Mouse (Mus musculus) neural tube, embryonic 13.5 days (tissue): ENCODE data around the gene Gzmk. TPM values are rescaled to one million over a fixed set of nuclear protein-coding genes. Genes with fewer than 3 reads are reported as not detected.

ENCODE experiments used
- ATAC-seq: fragments of 200-750 bp; cut with Nextera tagmentation; 2 replicates; pipeline ENCODE4 v1.8.0; 2017; ENCODE audit warnings: low read depth, mild to moderate bottlenecking, moderate TSS enrichment, moderate library complexity
- H3K27ac ChIP-seq: fragments of 300-500 bp; sonication (generic); replicated peaks from 2 replicates; pipeline ENCODE4 v1.5.1; 2015; ENCODE audit warnings: moderate library complexity, mild to moderate bottlenecking, inconsistent platforms
- H3K27me3 ChIP-seq: fragments of 300-500 bp; sonication (generic); 2 replicates; pipeline ENCODE4 v1.6.1; 2015; ENCODE audit warnings: mild to moderate bottlenecking, inconsistent platforms
- H3K36me3 ChIP-seq: fragments of 300-500 bp; sonication (generic); 2 replicates; pipeline ENCODE4 v1.6.1; 2015; ENCODE audit warnings: mild to moderate bottlenecking, inconsistent platforms
- H3K4me1 ChIP-seq: fragments of 300-500 bp; sonication (generic); replicated peaks from 2 replicates; pipeline ENCODE4 v1.6.1; 2015; ENCODE audit warnings: inconsistent platforms
- H3K4me2 ChIP-seq: fragments of 300-500 bp; sonication (generic); 2 replicates; pipeline ENCODE4 v1.6.1; 2015; ENCODE audit warnings: inconsistent platforms, mild to moderate bottlenecking, moderate library complexity
- H3K4me3 ChIP-seq: fragments of 300-500 bp; sonication (generic); 2 replicates; pipeline ENCODE4 v1.5.1; 2015; ENCODE audit warnings: mild to moderate bottlenecking, inconsistent platforms
- H3K9ac ChIP-seq: fragments of 300-500 bp; sonication (generic); 2 replicates; pipeline ENCODE4 v1.6.1; 2015; ENCODE audit warnings: moderate library complexity, mild to moderate bottlenecking, inconsistent platforms
- H3K9me3 ChIP-seq: fragments of 300-500 bp; sonication (generic); 2 replicates; pipeline ENCODE4 v1.6.1; 2016; ENCODE audit warnings: inconsistent platforms
- WGBS: fragments of 180-500 bp; shearing (Covaris S2); methylation state at CpG from one replicate; pipeline ENCODE4 v1.1.7; 2015; 5-methylcytosine and 5-hydroxymethylcytosine counted together
- polyA plus RNA-seq: library from polyadenylated mRNA; unstranded; fragments of >200 nt; fragmentation: Nextera tagmentation; extraction: Ambion mirVana; gene quantifications from 2 replicates; pipeline ENCODE4 v1.2.1, GENCODE M21; 2015

Gzmk gene
- polyA plus RNA-seq, 1 experiment from 2014 or later: not detected

DNA sequence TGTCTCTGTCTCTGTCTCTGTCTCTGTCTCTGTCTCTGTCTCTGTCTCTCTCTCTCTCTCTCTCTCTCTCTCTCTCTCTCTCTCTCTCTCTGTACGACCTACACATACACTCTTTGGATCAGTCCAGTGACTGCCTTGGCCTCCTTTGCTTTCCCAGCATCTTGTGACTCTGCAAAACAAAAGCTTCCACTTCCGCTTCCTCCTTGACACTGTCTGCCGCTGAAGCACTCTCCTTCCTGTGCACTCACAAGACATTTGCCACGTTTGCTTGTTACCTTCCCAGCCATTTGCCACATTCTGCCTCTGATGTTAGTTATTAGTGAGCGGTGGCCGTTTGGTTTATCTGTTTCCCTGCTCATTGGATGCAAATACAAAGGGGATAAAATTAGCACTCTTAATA, 16.4 kb upstream of the Gzmk start:
- Histone ChIP-seq H3K4me3 (no peak overlapping the region), H3K27ac (no peak overlapping the region), H3K9ac (no peak overlapping the region), H3K27me3 (no peaks in the 10 kb centered on the region), H3K4me1 (no peaks in the 10 kb centered on the region), H3K9me3 (no peaks in the 10 kb centered on the region), H3K4me2 (no peak overlapping the region), H3K36me3 (no peaks in the 10 kb centered on the region)
- no peak for ATAC-seq
- WGBS: 67% methylated on average over 6 of the region's 6 CpGs

DNA sequence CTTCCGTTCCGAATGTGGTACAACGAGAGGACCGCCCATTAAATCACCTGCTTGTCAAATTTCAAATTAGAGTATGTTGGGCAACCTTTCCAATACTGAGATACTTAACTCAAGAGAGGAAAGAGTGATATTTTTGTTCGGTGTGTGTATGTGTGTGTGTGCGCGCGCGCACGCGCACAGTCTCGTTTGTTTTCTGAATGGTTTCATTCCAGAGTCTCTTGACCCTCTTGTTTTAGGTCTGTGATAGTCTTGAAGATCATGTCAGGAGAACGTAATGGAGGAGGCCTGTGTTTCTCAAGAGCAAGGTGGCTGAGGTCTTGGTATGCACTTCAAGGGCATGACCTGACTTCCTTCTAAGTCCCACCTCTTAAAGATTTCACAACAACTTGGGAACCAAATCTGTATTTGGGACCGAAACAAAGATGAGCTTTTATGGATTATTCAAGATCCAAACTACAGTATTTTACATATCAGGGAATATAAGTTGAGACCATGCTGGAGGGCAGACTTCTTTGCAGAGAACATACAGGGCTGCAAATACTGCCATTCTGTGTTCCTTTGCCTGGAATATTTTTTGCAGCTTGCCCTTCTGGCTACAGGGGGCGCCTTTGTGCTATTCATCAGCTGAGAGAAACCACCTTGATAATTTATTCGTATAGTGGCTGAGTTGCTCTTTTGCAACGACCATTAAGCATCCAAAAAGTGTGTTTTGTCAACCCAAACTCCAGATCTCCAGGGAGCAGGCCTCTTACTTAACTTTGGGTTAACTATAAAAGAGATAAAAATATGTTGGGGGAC, 2.2 kb upstream of the Gzmk start:
- no peaks in the 10 kb centered on the region for H3K9me3 ChIP-seq
- H3K4me1 ChIP-seq: peaks cover 14% of the 10 kb centered on the region
- no peak overlapping the region for H3K4me2 ChIP-seq
- H3K36me3 ChIP-seq: no peaks in the 10 kb centered on the region
- no peak overlapping the region for H3K4me3 ChIP-seq
- WGBS: 88% methylated on average over 17 of the region's 17 CpGs
- no peak overlapping the region for H3K9ac ChIP-seq
- no peak for ATAC-seq
- H3K27me3 ChIP-seq: no peaks in the 10 kb centered on the region
- no peak overlapping the region for H3K27ac ChIP-seq

DNA sequence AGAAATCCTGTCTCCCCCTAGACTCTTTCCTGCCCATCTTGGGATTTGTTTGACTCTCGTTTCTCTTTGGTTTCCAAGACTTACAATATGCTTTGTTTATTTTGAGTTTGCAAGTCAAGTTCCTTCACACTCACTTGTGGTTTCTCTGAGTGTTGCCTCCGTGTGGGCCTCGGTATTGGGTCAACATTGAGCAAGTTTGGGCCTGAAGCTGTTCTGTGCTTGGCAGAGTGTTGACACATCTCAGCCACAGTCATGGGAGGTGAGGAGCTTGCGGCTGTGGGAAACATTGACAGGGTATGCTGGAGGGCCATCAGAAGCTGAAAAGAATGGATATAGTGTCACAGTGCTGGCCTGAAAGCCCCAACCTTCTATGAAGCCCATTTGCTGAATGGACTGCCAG, 1.4 kb upstream of the Gzmk start:
- Histone ChIP-seq H3K4me3 (no peak overlapping the region), H3K27ac (no peak overlapping the region), H3K4me1 (peaks cover 14% of the 10 kb centered on the region), H3K36me3 (no peaks in the 10 kb centered on the region), H3K9ac (no peak overlapping the region), H3K4me2 (no peak overlapping the region), H3K9me3 (no peaks in the 10 kb centered on the region), H3K27me3 (no peaks in the 10 kb centered on the region)
- ATAC-seq: no peak
- WGBS: 92% methylated on average over 4 of the region's 4 CpGs

DNA sequence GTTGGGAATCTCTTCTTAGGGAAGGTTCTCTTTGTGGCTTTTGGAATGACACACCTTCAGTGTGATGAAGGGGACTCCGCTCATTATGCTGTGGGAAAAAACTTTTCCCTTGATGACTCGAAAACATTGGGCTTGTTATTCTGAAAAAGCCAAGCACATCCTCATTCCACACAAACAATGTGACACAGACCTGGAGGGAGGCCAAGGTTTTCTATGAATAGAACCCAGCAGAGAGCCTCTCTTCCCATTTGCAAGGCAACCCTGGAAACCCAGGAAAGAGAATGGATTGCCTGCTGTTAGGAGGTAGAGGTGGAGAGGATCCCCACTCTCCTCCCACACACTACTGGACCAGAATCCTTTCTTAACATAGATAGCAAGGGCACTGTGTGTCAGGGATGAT, 1.6 kb downstream of the Gzmk start:
- ATAC-seq: peak; percentile 62
- H3K27ac ChIP-seq: peak overlapping the region; percentile 61; the same call in 1 of the 2 replicates
- H3K36me3 ChIP-seq: no peaks in the 10 kb centered on the region
- H3K9me3 ChIP-seq: no peaks in the 10 kb centered on the region
- H3K27me3 ChIP-seq: no peaks in the 10 kb centered on the region
- no peak overlapping the region for H3K4me3 ChIP-seq
- peak overlapping the region; percentile 28 for H3K4me2 ChIP-seq
- WGBS: 12% methylated on average over 2 of the region's 2 CpGs
- peaks cover 14% of the 10 kb centered on the region for H3K4me1 ChIP-seq
- H3K9ac ChIP-seq: no peak overlapping the region

DNA sequence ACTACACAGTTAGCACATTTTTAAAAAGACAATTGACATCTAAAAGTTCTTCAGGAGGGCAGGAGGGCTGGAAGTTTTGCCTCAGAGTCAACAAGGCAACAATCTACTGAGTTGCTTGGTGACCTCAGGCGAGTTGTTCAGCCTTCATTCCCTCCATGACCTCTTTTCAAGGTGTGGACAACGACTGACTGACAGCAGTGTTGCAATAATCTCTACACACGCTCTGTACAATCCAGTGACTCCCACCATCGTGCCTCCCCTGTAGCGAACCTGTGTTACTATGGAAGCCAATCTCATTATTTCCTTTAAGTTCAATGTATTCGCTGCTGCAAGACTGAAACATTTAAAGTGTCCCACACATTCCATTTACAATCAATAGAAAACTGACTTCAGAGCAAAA, 3.9 kb downstream of the Gzmk start:
- no peak overlapping the region for H3K4me3 ChIP-seq
- H3K36me3 ChIP-seq: no peaks in the 10 kb centered on the region
- WGBS: 84% methylated on average over 6 of the region's 6 CpGs
- no peaks in the 10 kb centered on the region for H3K9me3 ChIP-seq
- H3K27ac ChIP-seq: no peak overlapping the region
- no peak for ATAC-seq
- no peaks in the 10 kb centered on the region for H3K27me3 ChIP-seq
- H3K9ac ChIP-seq: no peak overlapping the region
- no peak overlapping the region for H3K4me2 ChIP-seq
- peaks cover 14% of the 10 kb centered on the region for H3K4me1 ChIP-seq

DNA sequence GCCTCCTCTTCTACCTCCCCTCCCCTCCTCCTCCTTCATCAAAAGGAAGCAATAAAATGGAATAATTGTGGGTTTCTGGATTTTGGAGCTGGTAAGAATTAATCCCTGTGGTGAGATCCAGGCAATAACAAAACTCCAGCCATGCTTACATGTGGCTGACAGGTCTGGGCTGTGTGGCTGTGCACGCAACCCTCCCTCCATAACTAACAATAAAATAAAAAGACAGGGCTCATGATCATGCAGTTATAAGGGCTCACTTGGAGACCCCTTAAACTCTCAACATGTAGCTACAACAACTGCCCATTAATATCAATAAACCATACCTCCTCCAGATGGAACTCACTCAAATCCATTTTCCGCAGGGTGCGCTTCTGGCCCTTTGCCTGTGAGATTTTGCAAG, 11.8 kb downstream of the Gzmk start:
- ATAC-seq: no peak
- Histone ChIP-seq H3K4me1 (no peaks in the 10 kb centered on the region; the same call in 1 of the 2 replicates), H3K36me3 (no peaks in the 10 kb centered on the region), H3K27ac (no peak overlapping the region), H3K27me3 (0 out of 2 replicates have a peak, but pooled peaks cover 8% of the 10 kb centered on the region), H3K4me2 (no peak overlapping the region), H3K4me3 (no peak overlapping the region), H3K9me3 (no peaks in the 10 kb centered on the region), H3K9ac (no peak overlapping the region)
- 87% methylated on average over 3 of the region's 3 CpGs for WGBS

DNA sequence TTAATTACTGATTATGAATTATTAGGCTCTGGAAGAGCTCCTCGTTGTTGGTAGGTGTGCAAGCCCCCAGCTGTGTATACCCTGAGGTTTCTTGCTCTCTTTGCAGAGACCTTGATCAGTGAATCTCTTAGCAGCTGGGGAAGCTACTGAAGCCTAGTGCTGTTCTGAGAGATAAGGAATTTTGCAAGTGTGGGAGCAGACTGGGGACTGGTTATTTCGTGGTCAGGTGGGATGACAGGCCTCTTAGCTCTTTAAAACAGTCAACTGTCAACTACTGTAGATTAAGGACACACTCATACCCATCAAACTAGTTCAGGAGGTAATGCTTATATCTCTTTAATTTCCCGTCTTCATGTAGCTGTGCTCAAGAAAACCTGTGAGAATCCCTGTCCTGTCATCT, 13.3 kb downstream of the Gzmk start:
- no peaks in the 10 kb centered on the region; the same call in 1 of the 2 replicates for H3K4me1 ChIP-seq
- H3K9ac ChIP-seq: no peak overlapping the region
- H3K27me3 ChIP-seq: 0 out of 2 replicates have a peak, but pooled peaks cover 8% of the 10 kb centered on the region
- no peaks in the 10 kb centered on the region for H3K9me3 ChIP-seq
- no peak for ATAC-seq
- no peaks in the 10 kb centered on the region for H3K36me3 ChIP-seq
- no peak overlapping the region for H3K27ac ChIP-seq
- WGBS: 70% methylated on average over 3 of the region's 3 CpGs
- no peak overlapping the region for H3K4me2 ChIP-seq
- no peak overlapping the region for H3K4me3 ChIP-seq

DNA sequence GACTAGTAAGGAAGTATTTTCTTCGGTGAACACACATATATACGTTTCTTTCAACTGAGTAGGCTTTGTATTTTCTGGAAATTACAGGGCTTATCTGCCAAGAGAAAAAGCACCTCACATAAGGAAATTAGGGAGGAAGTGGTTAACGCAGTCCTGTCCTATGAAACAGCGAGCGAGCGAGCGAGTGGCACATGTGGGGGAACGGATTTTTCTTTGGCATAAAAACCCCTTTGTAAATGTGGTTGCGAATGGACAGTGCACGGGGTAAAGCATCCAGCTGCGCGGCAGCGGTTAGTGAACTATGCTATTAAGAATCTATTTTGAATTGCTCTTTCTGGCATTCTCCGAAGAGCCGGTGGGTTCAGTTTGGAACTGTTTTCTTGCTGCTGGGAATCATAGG, 14.4 kb downstream of the Gzmk start:
- 78% methylated on average over 15 of the region's 15 CpGs for WGBS
- H3K27ac ChIP-seq: no peak overlapping the region
- no peak for ATAC-seq
- H3K4me3 ChIP-seq: no peak overlapping the region
- 0 out of 2 replicates have a peak, but pooled peaks cover 8% of the 10 kb centered on the region for H3K27me3 ChIP-seq
- no peaks in the 10 kb centered on the region for H3K9me3 ChIP-seq
- H3K36me3 ChIP-seq: no peaks in the 10 kb centered on the region
- no peak overlapping the region for H3K9ac ChIP-seq
- H3K4me1 ChIP-seq: no peaks in the 10 kb centered on the region; the same call in 1 of the 2 replicates
- H3K4me2 ChIP-seq: no peak overlapping the region

DNA sequence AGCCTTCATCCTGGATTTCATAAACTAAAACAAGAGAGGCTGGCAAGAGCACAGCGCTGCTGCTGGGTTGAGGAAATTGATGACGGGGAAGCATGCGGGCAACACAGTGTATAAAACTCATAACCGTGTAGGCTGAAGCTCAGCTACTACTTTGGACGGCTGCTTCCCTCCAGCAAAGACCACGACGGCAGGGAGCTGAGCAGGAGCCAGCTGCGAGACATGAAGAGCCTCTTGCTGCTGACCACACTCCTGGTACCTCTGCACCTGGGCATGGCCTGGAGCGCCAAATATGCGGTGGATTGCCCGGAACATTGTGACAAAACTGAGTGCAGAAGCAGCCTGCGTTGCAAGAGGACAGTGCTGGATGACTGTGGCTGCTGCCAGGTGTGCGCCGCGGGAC, 16.1 kb downstream of the Gzmk start, which contains the start of gene Esm1:
Esm1 (plus strand) TSS at position 36 of the 400 bp plus-strand sequence.
- Histone ChIP-seq H3K9me3 (no peaks in the 10 kb centered on the region), H3K4me3 (0 out of 2 replicates have a peak within 1 kb of the TSS, but pooled peaks have one; percentile 9), H3K36me3 (no peaks in the 10 kb centered on the region), H3K9ac (no peak within 1 kb of the TSS), H3K4me2 (peak within 1 kb of the TSS; percentile 30), H3K27me3 (0 out of 2 replicates have a peak, but pooled peaks cover 5% of the 10 kb centered on the region), H3K4me1 (no peaks in the 10 kb centered on the region; the same call in 1 of the 2 replicates), H3K27ac (no peak within 1 kb of the TSS)
- WGBS: 56% methylated on average over 15 of the region's 15 CpGs
- ATAC-seq: no peak

DNA sequence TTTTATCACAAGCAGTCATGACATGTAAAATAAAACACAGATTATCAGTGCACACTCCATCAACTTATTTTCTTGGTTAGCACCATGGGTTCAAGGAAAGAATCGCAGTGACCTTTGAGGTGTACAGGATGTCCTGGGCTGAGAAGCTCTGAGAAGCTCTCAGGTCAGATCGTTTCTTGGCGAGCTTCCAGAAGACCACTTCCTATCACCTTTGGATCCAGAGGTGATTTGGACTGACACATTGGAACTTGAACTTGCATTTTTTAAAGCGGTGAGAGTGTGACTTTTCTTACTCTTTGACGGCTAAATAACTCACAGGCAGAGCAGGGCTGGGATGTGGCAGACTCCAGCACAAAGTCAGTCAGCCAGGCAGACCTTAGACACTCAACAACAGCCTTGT, 20.4 kb downstream of the Gzmk start:
- H3K4me3 ChIP-seq: no peak overlapping the region
- no peaks in the 10 kb centered on the region; the same call in 1 of the 2 replicates for H3K4me1 ChIP-seq
- WGBS: 95% methylated on average over 5 of the region's 5 CpGs
- H3K4me2 ChIP-seq: no peak overlapping the region
- H3K9me3 ChIP-seq: no peaks in the 10 kb centered on the region
- ATAC-seq: no peak
- H3K27me3 ChIP-seq: 0 out of 2 replicates have a peak, but pooled peaks cover 3% of the 10 kb centered on the region
- H3K27ac ChIP-seq: no peak overlapping the region
- no peaks in the 10 kb centered on the region for H3K36me3 ChIP-seq
- no peak overlapping the region for H3K9ac ChIP-seq

DNA sequence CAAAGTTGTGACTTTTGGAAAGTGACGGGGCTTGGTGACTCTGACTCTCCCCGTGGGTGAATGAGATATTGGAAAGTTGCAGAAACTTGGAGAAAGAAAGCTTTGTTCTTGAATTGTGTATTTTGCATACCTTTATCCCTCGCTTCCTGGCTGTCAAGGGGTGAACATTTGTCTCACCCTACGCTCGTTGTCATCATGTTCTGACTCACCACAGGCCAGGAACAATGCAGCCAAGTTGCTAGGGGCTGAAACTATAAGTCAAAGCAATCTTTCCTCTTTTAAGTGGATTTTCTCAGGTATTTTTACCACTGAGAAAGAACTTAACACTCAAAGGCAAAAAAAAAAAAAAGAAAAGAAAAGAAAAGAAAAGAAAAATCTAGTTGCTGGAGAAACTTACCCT, 22.6 kb downstream of the Gzmk start:
- Histone ChIP-seq H3K9ac (no peak overlapping the region), H3K27ac (no peak overlapping the region), H3K36me3 (no peaks in the 10 kb centered on the region), H3K4me2 (no peak overlapping the region), H3K4me3 (no peak overlapping the region), H3K9me3 (no peaks in the 10 kb centered on the region), H3K27me3 (no peaks in the 10 kb centered on the region), H3K4me1 (no peaks in the 10 kb centered on the region)
- WGBS: 61% methylated on average over 5 of the region's 5 CpGs
- no peak for ATAC-seq

DNA sequence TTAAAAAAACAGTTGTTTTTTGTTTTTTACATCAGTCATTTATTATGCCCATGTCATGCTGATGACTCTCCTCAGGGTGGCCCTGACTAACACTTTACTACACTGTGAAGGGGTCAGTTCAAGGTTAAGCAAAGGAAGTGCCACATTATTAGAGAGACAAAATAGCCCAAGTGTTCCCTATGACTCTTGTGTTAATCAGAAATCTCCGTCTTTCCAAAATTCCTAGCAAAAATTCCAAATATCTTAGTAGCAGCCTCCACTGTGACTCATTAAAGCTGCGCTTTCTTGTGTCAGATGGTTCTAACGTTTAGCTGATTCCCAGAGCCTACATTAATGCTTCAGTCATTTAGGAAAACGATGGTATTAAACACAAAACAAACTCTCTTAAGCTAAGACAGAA, 23.5 kb downstream of the Gzmk start:
- no peak overlapping the region for H3K9ac ChIP-seq
- H3K27me3 ChIP-seq: no peaks in the 10 kb centered on the region
- no peak overlapping the region for H3K27ac ChIP-seq
- WGBS: 67% methylated on average over 4 of the region's 4 CpGs
- no peak overlapping the region for H3K4me3 ChIP-seq
- H3K4me1 ChIP-seq: no peaks in the 10 kb centered on the region
- no peak for ATAC-seq
- H3K36me3 ChIP-seq: no peaks in the 10 kb centered on the region
- no peaks in the 10 kb centered on the region for H3K9me3 ChIP-seq
- H3K4me2 ChIP-seq: no peak overlapping the region

DNA sequence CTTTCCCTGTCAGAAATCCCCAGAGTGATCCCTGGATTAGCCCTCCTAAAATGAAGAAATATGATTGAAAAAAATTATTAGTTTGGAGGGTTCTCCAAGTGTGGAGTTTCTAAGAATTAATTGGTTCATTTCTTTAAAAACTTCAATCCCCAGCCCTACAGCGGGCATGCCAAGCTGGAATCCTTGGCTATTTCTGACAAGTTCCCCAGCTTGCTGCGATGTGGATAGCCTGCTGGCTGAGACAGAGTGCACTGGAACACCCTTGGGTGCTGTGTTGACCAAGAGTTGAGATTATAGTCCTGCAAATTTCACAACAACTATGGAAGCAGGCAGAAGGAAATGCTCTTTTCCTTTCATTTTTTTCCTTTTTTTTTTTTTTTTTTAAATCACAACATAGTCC, 24.1 kb downstream of the Gzmk start:
- ATAC-seq: no peak
- Histone ChIP-seq H3K9ac (no peak overlapping the region), H3K27me3 (no peaks in the 10 kb centered on the region), H3K4me1 (no peaks in the 10 kb centered on the region), H3K27ac (no peak overlapping the region), H3K9me3 (no peaks in the 10 kb centered on the region), H3K36me3 (no peaks in the 10 kb centered on the region), H3K4me2 (no peak overlapping the region), H3K4me3 (no peak overlapping the region)
- 85% methylated on average over 2 of the region's 2 CpGs for WGBS
